Mouse (Mus musculus) midbrain, embryonic 14.5 days (tissue): ENCODE data around the gene Scpep1. TPM values are rescaled to one million over a fixed set of nuclear protein-coding genes. Genes with fewer than 3 reads are reported as not detected.
"Not testable (repeated sequence)": the region's sequence is repeated elsewhere in the genome, so short reads cannot be mapped to it uniquely, and the experiment has no call there.

Source experiments
- ATAC-seq: fragments of 200-750 bp; cut with Nextera tagmentation; 2 replicates; pipeline ENCODE4 v1.8.0; 2017; ENCODE audit warnings: moderate number of reproducible peaks, moderate library complexity; ENCODE audit not compliant: low FRiP score, low TSS enrichment
- DNase-seq: peaks from one replicate; pipeline ENCODE4 v3.0.0-alpha.2; 2015
- H3K27ac ChIP-seq: fragments of 300-500 bp; sonication (generic); replicated peaks from 2 replicates; pipeline ENCODE4 v1.5.1; 2014; ENCODE audit warnings: mild to moderate bottlenecking, low read depth, low read length, moderate library complexity
- H3K27me3 ChIP-seq: fragments of 300-500 bp; sonication (generic); 2 replicates; pipeline ENCODE4 v1.6.1; 2014; ENCODE audit warnings: low read length, control low read depth, mixed read lengths; ENCODE audit not compliant: control insufficient read depth, insufficient read depth
- H3K36me3 ChIP-seq: fragments of 300-500 bp; sonication (generic); 2 replicates; pipeline ENCODE4 v1.6.1; 2014; ENCODE audit warnings: low read length, control low read depth; ENCODE audit not compliant: control insufficient read depth, insufficient read depth
- H3K4me1 ChIP-seq: fragments of 300-500 bp; sonication (generic); 2 replicates; pipeline ENCODE4 v1.6.1; 2014; ENCODE audit warnings: mild to moderate bottlenecking, antibody characterized with exemption, low read length, control low read depth; ENCODE audit not compliant: control insufficient read depth, insufficient read depth
- H3K4me2 ChIP-seq: fragments of 300-500 bp; sonication (generic); 2 replicates; pipeline ENCODE4 v1.6.1; 2014; ENCODE audit warnings: mild to moderate bottlenecking, low read length, moderate library complexity
- H3K4me3 ChIP-seq: fragments of 300-500 bp; sonication (generic); replicated peaks from 2 replicates; pipeline ENCODE4 v1.5.1; 2014; ENCODE audit warnings: low read depth, low read length
- H3K9ac ChIP-seq: fragments of 300-500 bp; sonication (generic); replicated peaks from 2 replicates; pipeline ENCODE4 v1.6.1; 2014; ENCODE audit warnings: mild to moderate bottlenecking, low read length, moderate library complexity
- H3K9me3 ChIP-seq: fragments of 300-500 bp; sonication (generic); 2 replicates; pipeline ENCODE4 v1.6.1; 2016; ENCODE audit warnings: low read length, control low read depth, mixed read lengths; ENCODE audit not compliant: control insufficient read depth
- WGBS: fragments of 180-500 bp; shearing (Covaris S2); extraction: QIAGEN DNeasy Blood & Tissue Kit; methylation state at CpG from one replicate; pipeline ENCODE4 v1.1.7; 2014; 5-methylcytosine and 5-hydroxymethylcytosine counted together
- polyA plus RNA-seq: library from polyadenylated mRNA; unstranded; fragments of >200 nt; fragmentation: Nextera tagmentation; extraction: Ambion mirVana; gene quantifications from 2 replicates; pipeline ENCODE4 v1.2.1, GENCODE M21; 2014

Scpep1 gene
- polyA plus RNA-seq, 1 experiment from 2014 or later: 26.8 TPM

DNA sequence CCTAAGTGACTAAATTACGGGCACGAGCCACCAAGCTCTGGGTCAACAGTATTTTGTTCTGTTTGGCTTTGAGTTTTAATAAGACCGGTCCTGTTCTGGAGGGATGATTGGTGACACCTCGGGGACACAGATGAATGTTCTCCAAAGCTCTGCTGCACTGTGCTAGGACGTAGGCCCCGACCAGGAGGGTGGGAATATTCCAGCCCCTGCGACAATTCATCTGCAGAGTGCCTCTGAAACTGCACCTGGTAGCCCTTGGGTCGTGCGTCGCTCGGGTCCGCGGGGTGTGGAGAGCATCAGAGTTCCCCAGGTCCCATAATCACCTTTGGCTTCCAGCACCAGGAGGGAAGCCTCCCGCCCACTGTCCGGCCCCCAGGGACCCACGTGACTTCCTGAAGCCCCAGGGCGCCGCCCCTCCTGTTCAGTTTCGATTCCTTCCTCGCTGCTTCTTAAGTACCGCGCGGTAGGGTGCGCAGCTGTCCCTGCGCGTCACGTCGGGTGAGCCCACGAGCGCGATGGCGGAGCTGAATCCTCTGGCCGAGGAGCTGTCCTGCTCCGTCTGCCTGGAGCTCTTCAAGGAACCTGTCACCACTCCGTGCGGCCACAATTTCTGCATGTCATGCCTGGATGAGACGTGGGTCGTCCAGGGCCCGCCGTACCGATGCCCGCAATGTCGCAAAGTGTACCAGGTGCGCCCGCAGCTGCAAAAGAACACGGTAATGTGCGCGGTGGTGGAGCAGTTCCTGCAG lies 43.9 kb upstream of the Scpep1 start, which contains the start of gene Trim25:
Gene Trim25, plus strand, starts transcription at position 403 of the 749 bp plus-strand sequence.
- Histone ChIP-seq H3K4me1 (no peaks in the 10 kb centered on the region), H3K27me3 (peaks cover 14% of the 10 kb centered on the region), H3K27ac (no peak within 1 kb of the TSS), H3K9me3 (no peaks in the 10 kb centered on the region), H3K9ac (no peak within 1 kb of the TSS), H3K36me3 (no peaks in the 10 kb centered on the region), H3K4me3 (peak within 1 kb of the TSS; percentile 33), H3K4me2 (peak within 1 kb of the TSS; percentile 41)
- WGBS: 3% methylated on average over 48 of the region's 48 CpGs
- ATAC-seq (no peak), DNase-seq (peak; percentile 73)

DNA sequence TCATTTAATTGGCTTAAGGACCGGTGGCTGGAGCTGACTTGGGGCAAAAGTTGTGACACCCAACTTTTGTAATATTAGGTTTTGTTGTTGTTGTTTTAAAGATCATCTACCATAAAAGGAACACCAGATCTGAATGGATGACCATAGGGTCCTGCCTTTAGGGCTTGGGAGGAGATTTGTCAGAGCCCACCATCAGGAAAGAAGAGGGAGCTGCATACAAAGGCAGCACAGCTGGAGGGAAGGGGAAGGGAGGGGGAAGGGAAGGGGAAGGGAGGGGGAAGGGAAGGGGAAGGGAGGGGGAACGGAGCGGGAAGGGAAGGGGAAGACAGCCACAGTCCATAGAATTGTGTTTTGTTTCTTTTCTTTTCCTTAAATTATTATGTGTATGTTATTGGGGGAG lies 43.1 kb upstream of the Scpep1 start:
- Histone ChIP-seq H3K4me3 (no peak overlapping the region), H3K4me1 (no peaks in the 10 kb centered on the region), H3K9ac (no peak overlapping the region), H3K27me3 (peaks cover 14% of the 10 kb centered on the region), H3K4me2 (no peak overlapping the region), H3K9me3 (no peaks in the 10 kb centered on the region), H3K36me3 (no peaks in the 10 kb centered on the region), H3K27ac (no peak overlapping the region)
- no peak for DNase-seq
- ATAC-seq: no peak
- 12% methylated on average over 3 of the region's 3 CpGs for WGBS

DNA sequence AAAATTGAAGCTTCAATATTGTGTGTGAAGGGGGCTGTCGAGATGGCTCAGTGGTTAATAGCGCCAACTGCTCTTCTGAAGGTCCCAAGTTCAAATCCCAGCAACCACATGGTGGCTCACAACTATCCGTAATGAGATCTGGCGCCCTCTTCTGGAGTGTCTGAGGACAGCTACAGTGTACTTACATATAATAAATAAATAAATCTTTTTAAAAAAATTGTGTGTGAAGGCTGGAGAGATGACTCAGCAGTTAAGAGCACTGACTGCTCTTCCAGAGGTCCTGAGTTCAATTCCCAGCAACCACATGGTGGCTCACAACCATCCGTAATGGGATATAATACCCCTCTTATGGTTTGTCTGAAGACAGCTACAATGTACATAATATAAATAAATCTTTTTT lies 42.1 kb upstream of the Scpep1 start:
- H3K4me3 ChIP-seq, H3K4me1 ChIP-seq, H3K27ac ChIP-seq, ATAC-seq, H3K36me3 ChIP-seq, H3K4me2 ChIP-seq, DNase-seq, H3K9ac ChIP-seq, H3K9me3 ChIP-seq: not testable (repeated sequence)
- WGBS: 92% methylated on average over 5 of the region's 5 CpGs
- peaks cover 14% of the 10 kb centered on the region for H3K27me3 ChIP-seq

GRCm38 (mm10) chr11:88996427-88996826 lies 41.2 kb upstream of the Scpep1 start:
- Histone ChIP-seq H3K9ac (no peak overlapping the region), H3K4me1 (no peaks in the 10 kb centered on the region), H3K36me3 (peaks cover under 1% of the 10 kb centered on the region; the same call in 1 of the 2 replicates), H3K27me3 (peaks cover 14% of the 10 kb centered on the region), H3K9me3 (no peaks in the 10 kb centered on the region), H3K4me3 (no peak overlapping the region), H3K4me2 (no peak overlapping the region), H3K27ac (no peak overlapping the region)
- 80% methylated on average over 7 of the region's 7 CpGs for WGBS
- ATAC-seq (no peak), DNase-seq (no peak)

- H3K27ac ChIP-seq: no peak overlapping the region
- no peak overlapping the region for H3K4me2 ChIP-seq
- 90% methylated on average over 2 of the region's 2 CpGs for WGBS
- peaks cover 8% of the 10 kb centered on the region for H3K36me3 ChIP-seq
- no peak for ATAC-seq
- H3K4me1 ChIP-seq: no peaks in the 10 kb centered on the region
- DNase-seq: no peak
- H3K4me3 ChIP-seq: no peak overlapping the region
- H3K27me3 ChIP-seq: peaks cover 14% of the 10 kb centered on the region
- H3K9me3 ChIP-seq: no peaks in the 10 kb centered on the region
- H3K9ac ChIP-seq: no peak overlapping the region
Measured at GRCm38 (mm10) chr11:88995616-88996015, 40.4 kb upstream of the Scpep1 start.

DNA sequence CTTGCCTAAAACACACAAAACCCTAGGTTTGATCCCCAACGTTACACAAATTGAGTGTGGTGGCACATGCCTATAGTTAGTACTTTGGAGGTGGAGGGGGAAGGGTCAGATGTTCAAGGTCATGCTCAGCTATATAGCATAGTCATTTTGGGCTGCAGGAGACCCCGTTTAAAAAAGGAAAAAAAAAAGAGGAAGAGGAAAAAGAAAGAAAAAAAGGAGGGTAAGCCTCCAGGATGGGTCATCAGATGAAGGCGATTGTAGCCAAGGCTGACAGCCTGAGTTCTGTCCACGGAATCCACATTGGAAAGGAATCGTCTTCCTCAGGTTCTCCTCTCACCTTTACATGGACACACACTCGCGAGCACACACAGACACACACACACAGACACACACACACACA lies 39.2 kb upstream of the Scpep1 start:
- no peak overlapping the region for H3K9ac ChIP-seq
- DNase-seq (no peak), ATAC-seq (no peak)
- H3K9me3 ChIP-seq: no peaks in the 10 kb centered on the region
- 88% methylated on average over 7 of the region's 7 CpGs for WGBS
- H3K36me3 ChIP-seq: peaks cover 10% of the 10 kb centered on the region
- no peak overlapping the region for H3K4me3 ChIP-seq
- no peaks in the 10 kb centered on the region for H3K4me1 ChIP-seq
- no peak overlapping the region for H3K4me2 ChIP-seq
- peaks cover 6% of the 10 kb centered on the region for H3K27me3 ChIP-seq
- no peak overlapping the region for H3K27ac ChIP-seq

DNA sequence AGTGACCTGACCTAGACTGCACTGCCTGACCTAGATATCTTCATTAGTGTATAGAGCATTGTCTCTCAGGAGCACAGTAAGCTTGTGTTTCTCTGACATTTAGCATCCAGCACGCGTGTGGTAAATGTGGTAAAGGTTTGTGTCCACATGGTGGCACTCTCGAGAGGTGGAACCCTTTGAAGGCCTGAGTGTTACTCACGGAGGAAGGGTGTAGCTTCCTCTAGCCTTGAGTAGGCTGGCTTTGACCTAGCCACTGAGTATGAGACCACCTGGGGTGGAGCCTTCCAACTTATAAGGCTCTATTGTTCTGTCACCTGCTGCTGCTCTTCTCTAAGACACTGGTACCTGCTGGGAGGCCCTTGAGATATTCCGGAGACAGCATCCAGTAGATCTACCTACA lies 38.4 kb upstream of the Scpep1 start:
- H3K9me3 ChIP-seq: no peaks in the 10 kb centered on the region
- no peak overlapping the region for H3K4me2 ChIP-seq
- WGBS: 16% methylated on average over 5 of the region's 5 CpGs
- H3K9ac ChIP-seq: no peak overlapping the region
- no peak overlapping the region for H3K4me3 ChIP-seq
- H3K27me3 ChIP-seq: no peaks in the 10 kb centered on the region
- DNase-seq: peak; percentile 44
- H3K36me3 ChIP-seq: peaks cover 14% of the 10 kb centered on the region
- no peak for ATAC-seq
- H3K27ac ChIP-seq: no peak overlapping the region
- no peaks in the 10 kb centered on the region for H3K4me1 ChIP-seq

GRCm38 (mm10) chr11:88993186-88993585 lies 37.9 kb upstream of the Scpep1 start:
- no peaks in the 10 kb centered on the region for H3K27me3 ChIP-seq
- no peak overlapping the region for H3K9ac ChIP-seq
- H3K4me3 ChIP-seq: no peak overlapping the region
- ATAC-seq (no peak), DNase-seq (no peak)
- H3K27ac ChIP-seq: no peak overlapping the region
- 55% methylated on average over 7 of the region's 7 CpGs for WGBS
- H3K4me2 ChIP-seq: no peak overlapping the region
- H3K36me3 ChIP-seq: peaks cover 18% of the 10 kb centered on the region
- H3K9me3 ChIP-seq: no peaks in the 10 kb centered on the region
- H3K4me1 ChIP-seq: no peaks in the 10 kb centered on the region

GRCm38 (mm10) chr11:88989530-88989929 lies 34.3 kb upstream of the Scpep1 start:
- H3K4me3 ChIP-seq: no peak overlapping the region
- H3K4me2 ChIP-seq: no peak overlapping the region
- no peaks in the 10 kb centered on the region for H3K4me1 ChIP-seq
- ATAC-seq (no peak), DNase-seq (peak; percentile 53)
- peaks cover 54% of the 10 kb centered on the region for H3K36me3 ChIP-seq
- H3K9me3 ChIP-seq: no peaks in the 10 kb centered on the region
- no peak overlapping the region for H3K9ac ChIP-seq
- 75% methylated on average over 5 of the region's 5 CpGs for WGBS
- H3K27ac ChIP-seq: no peak overlapping the region
- H3K27me3 ChIP-seq: no peaks in the 10 kb centered on the region
